In the genomic region with DNA sequence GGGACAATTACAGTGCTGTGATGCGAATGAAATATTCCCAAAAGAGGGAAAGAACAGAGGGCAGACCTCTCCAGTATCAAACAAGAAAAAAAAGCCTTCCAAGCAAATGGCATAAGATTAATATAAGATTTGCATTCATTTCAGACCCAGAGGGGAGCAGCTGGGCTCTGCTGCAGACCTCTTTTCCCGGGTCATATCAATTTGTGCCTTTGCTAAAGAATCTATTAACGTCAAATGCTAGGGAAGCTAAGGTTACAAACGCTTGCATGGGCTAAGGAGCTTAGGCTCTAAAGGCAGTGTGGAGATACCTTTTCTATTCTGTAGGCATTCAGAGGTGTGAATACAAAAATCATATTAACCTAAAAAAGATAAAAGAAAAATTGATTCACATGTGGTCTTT, we compare ENCODE assay signal across 26 mouse cellular contexts. TPM values are rescaled to one million over a fixed set of nuclear protein-coding genes. Genes with fewer than 3 reads are reported as not detected.
DNase-seq lines count a peak whose midpoint lies in the region; ATAC-seq lines count a peak whose summit lies in the region.
"Had no signal": no experiment of that assay in that cellular context is flagged by ENCODE, and none has a peak within 500 bp of the region (broad histone marks: within the 10 kb centered on the region; RNA-seq: fewer than 3 reads in every experiment).

No protein-coding gene starts in this region.

- 33% methylated on average over 4 of the region's 4 CpGs for WGBS in hindbrain, embryonic 12.5 days
- 60% methylated on average over 4 of the region's 4 CpGs for WGBS in hindbrain, embryonic 10.5 days
- 26% methylated on average over 4 of the region's 4 CpGs for WGBS in midbrain, embryonic 12.5 days
- 12% methylated on average over 4 of the region's 4 CpGs for WGBS in midbrain, embryonic 13.5 days
- 20% methylated on average over 4 of the region's 4 CpGs for WGBS in midbrain, embryonic 16.5 days
- WGBS in midbrain, embryonic 10.5 days, result 55% methylated on average over 4 of the region's 4 CpGs

- no peaks in the 10 kb centered on the region for H3K9me3 ChIP-seq in hindbrain, embryonic 12.5 days (replicated peaks)
- no peaks in the 10 kb centered on the region for H3K9me3 ChIP-seq in hindbrain, embryonic 10.5 days
- H3K9me3 ChIP-seq in midbrain, embryonic 12.5 days, result no peaks in the 10 kb centered on the region
- H3K9me3 ChIP-seq in midbrain, embryonic 13.5 days, result no peaks in the 10 kb centered on the region
- H3K9me3 ChIP-seq in midbrain, embryonic 16.5 days (replicated peaks; ENCODE audit: control insufficient read depth, low read length, poor library complexity, severe bottlenecking), result no peaks in the 10 kb centered on the region
- H3K9me3 ChIP-seq in midbrain, embryonic 10.5 days (replicated peaks), result no peaks in the 10 kb centered on the region
- H3K9me3 ChIP-seq: embryonic facial prominence, embryonic 13.5 days; embryonic facial prominence, embryonic 15.5 days; forebrain, embryonic 10.5 days; forebrain, embryonic 12.5 days had no signal

- H3K36me3 ChIP-seq in hindbrain, embryonic 12.5 days, result no peaks in the 10 kb centered on the region
- H3K36me3 ChIP-seq in hindbrain, embryonic 10.5 days, result no peaks in the 10 kb centered on the region
- H3K36me3 ChIP-seq in midbrain, embryonic 12.5 days, result no peaks in the 10 kb centered on the region
- no peaks in the 10 kb centered on the region for H3K36me3 ChIP-seq in midbrain, embryonic 13.5 days
- H3K36me3 ChIP-seq in midbrain, embryonic 16.5 days (ENCODE audit: control insufficient read depth, insufficient read depth, low read length), result no peaks in the 10 kb centered on the region
- no peaks in the 10 kb centered on the region for H3K36me3 ChIP-seq in midbrain, embryonic 10.5 days
- H3K36me3 ChIP-seq: embryonic facial prominence, embryonic 13.5 days; embryonic facial prominence, embryonic 15.5 days; forebrain, embryonic 10.5 days; forebrain, embryonic 12.5 days had no signal

- H3K4me3 ChIP-seq in hindbrain, embryonic 12.5 days, result no peak overlapping the region
- H3K4me3 ChIP-seq in hindbrain, embryonic 10.5 days, result no peak overlapping the region
- no peak overlapping the region for H3K4me3 ChIP-seq in midbrain, embryonic 12.5 days
- no peak overlapping the region for H3K4me3 ChIP-seq in midbrain, embryonic 13.5 days (replicated peaks)
- no peak overlapping the region for H3K4me3 ChIP-seq in midbrain, embryonic 16.5 days (ENCODE audit: low read depth, low read length)
- no peak overlapping the region for H3K4me3 ChIP-seq in midbrain, embryonic 10.5 days
- H3K4me3 ChIP-seq: embryonic facial prominence, embryonic 13.5 days; embryonic facial prominence, embryonic 15.5 days; erythroblast, embryonic 14.5 days; forebrain, embryonic 10.5 days; forebrain, embryonic 12.5 days had no signal

- no peak for DNase-seq in hindbrain, embryonic 10.5 days (ENCODE audit: low spot score)
- no peak for DNase-seq in midbrain, embryonic 10.5 days (ENCODE audit: low spot score)
- DNase-seq in embryo, embryonic 10.5 days (ENCODE audit: low spot score), result no peak
- DNase-seq: adrenal gland, adult 2 months; adrenal gland, postnatal 10 days; adrenal gland, postnatal 25 days; cerebellum, adult 11-12 months; cerebellum, adult 2 months; cerebellum, adult 9-10 months; cerebellum, postnatal 10 days; cerebellum, postnatal 25 days; embryo, embryonic 11 days had no signal

- ATAC-seq in hindbrain, embryonic 12.5 days (ENCODE audit: low FRiP score), result 0 out of 2 replicates have a peak, but pooled peaks have one; percentile 67
- ATAC-seq in midbrain, embryonic 12.5 days (ENCODE audit: low FRiP score, low read depth), result peak; percentile 58
- no peak for ATAC-seq in midbrain, embryonic 13.5 days
- ATAC-seq in midbrain, embryonic 16.5 days, result 0 out of 2 replicates have a peak, but pooled peaks have one; percentile 42
- ATAC-seq: forebrain, embryonic 14.5 days; forebrain, embryonic 16.5 days had no signal

- no peak overlapping the region for H3K4me2 ChIP-seq in hindbrain, embryonic 12.5 days (replicated peaks)
- no peak overlapping the region for H3K4me2 ChIP-seq in midbrain, embryonic 12.5 days (replicated peaks)
- no peak overlapping the region for H3K4me2 ChIP-seq in midbrain, embryonic 13.5 days (replicated peaks)
- H3K4me2 ChIP-seq in midbrain, embryonic 16.5 days (ENCODE audit: low read length), result no peak overlapping the region
- H3K4me2 ChIP-seq: embryonic facial prominence, embryonic 13.5 days; embryonic facial prominence, embryonic 15.5 days; forebrain, embryonic 12.5 days had no signal

- no peak overlapping the region for H3K9ac ChIP-seq in hindbrain, embryonic 12.5 days
- H3K9ac ChIP-seq in midbrain, embryonic 12.5 days (replicated peaks), result no peak overlapping the region
- no peak overlapping the region for H3K9ac ChIP-seq in midbrain, embryonic 13.5 days (replicated peaks)
- H3K9ac ChIP-seq in midbrain, embryonic 16.5 days (ENCODE audit: low read depth, low read length), result no peak overlapping the region
- H3K9ac ChIP-seq: embryonic facial prominence, embryonic 13.5 days; embryonic facial prominence, embryonic 15.5 days; forebrain, embryonic 12.5 days had no signal

- no peak overlapping the region for H3K27ac ChIP-seq in hindbrain, embryonic 12.5 days
- no peak overlapping the region for H3K27ac ChIP-seq in hindbrain, embryonic 10.5 days
- no peak overlapping the region for H3K27ac ChIP-seq in midbrain, embryonic 12.5 days (replicated peaks)
- H3K27ac ChIP-seq in midbrain, embryonic 13.5 days, result no peak overlapping the region
- H3K27ac ChIP-seq in midbrain, embryonic 16.5 days (ENCODE audit: low read length), result no peak overlapping the region
- H3K27ac ChIP-seq in midbrain, embryonic 10.5 days (replicated peaks), result no peak overlapping the region
- H3K27ac ChIP-seq: embryonic facial prominence, embryonic 13.5 days; embryonic facial prominence, embryonic 15.5 days; forebrain, embryonic 10.5 days; forebrain, embryonic 12.5 days had no signal

- no peaks in the 10 kb centered on the region; the same call in none of the 2 replicates for H3K4me1 ChIP-seq in hindbrain, embryonic 12.5 days
- H3K4me1 ChIP-seq in hindbrain, embryonic 10.5 days (replicated peaks), result no peaks in the 10 kb centered on the region
- no peaks in the 10 kb centered on the region; the same call in 1 of the 2 replicates for H3K4me1 ChIP-seq in midbrain, embryonic 12.5 days
- H3K4me1 ChIP-seq in midbrain, embryonic 13.5 days (replicated peaks), result peaks cover 9% of the 10 kb centered on the region; the same call in 1 of the 2 replicates
- peaks cover 3% of the 10 kb centered on the region; the same call in 1 of the 2 replicates for H3K4me1 ChIP-seq in midbrain, embryonic 16.5 days (ENCODE audit: control insufficient read depth, insufficient read depth, low read length)
- H3K4me1 ChIP-seq in midbrain, embryonic 10.5 days, result 0 out of 2 replicates have a peak, but pooled peaks cover 4% of the 10 kb centered on the region
- H3K4me1 ChIP-seq: embryonic facial prominence, embryonic 13.5 days; embryonic facial prominence, embryonic 15.5 days; forebrain, embryonic 10.5 days; forebrain, embryonic 12.5 days had no signal

- H3K27me3 ChIP-seq in hindbrain, embryonic 12.5 days, result no peaks in the 10 kb centered on the region
- no peaks in the 10 kb centered on the region for H3K27me3 ChIP-seq in hindbrain, embryonic 10.5 days (ENCODE audit: insufficient read depth, poor library complexity, severe bottlenecking)
- no peaks in the 10 kb centered on the region for H3K27me3 ChIP-seq in midbrain, embryonic 12.5 days
- H3K27me3 ChIP-seq in midbrain, embryonic 13.5 days, result no peaks in the 10 kb centered on the region
- no peaks in the 10 kb centered on the region for H3K27me3 ChIP-seq in midbrain, embryonic 16.5 days (ENCODE audit: control insufficient read depth, insufficient read depth, low read depth, low read length)
- H3K27me3 ChIP-seq in midbrain, embryonic 10.5 days (ENCODE audit: low read depth, poor library complexity, severe bottlenecking), result no peaks in the 10 kb centered on the region
- H3K27me3 ChIP-seq: embryonic facial prominence, embryonic 13.5 days; embryonic facial prominence, embryonic 15.5 days; forebrain, embryonic 12.5 days had no signal

RNA-seq across cellular contexts. Expression of a gene that starts 33.8 kb away (rescaled TPM):
- polyA plus RNA-seq in hindbrain, embryonic 12.5 days (2016; fragmentation: Nextera tagmentation; extraction: Ambion mirVana), result 0.34 and 0.60 TPM in 2 replicates
- 0.42 and 0.45 TPM in 2 replicates for polyA plus RNA-seq in hindbrain, embryonic 10.5 days (2016; fragmentation: Nextera tagmentation; extraction: Ambion mirVana)
- 0.20 and 0.46 TPM in 2 replicates for polyA plus RNA-seq in midbrain, embryonic 12.5 days (2016; fragmentation: Nextera tagmentation; extraction: Ambion mirVana)
- 0.39 and 0.65 TPM in 2 replicates for polyA plus RNA-seq in midbrain, embryonic 13.5 days (2015; fragmentation: Nextera tagmentation; extraction: Ambion mirVana)
- polyA plus RNA-seq in midbrain, embryonic 16.5 days (2015; fragmentation: Nextera tagmentation; extraction: Ambion mirVana), result 0.34 and 0.40 TPM in 2 replicates
- polyA plus RNA-seq in midbrain, embryonic 10.5 days (2016; fragmentation: Nextera tagmentation; extraction: Ambion mirVana), result 0.56 and 0.60 TPM in 2 replicates
- polyA plus RNA-seq: erythroblast, embryonic 14.5 days had no signal

RNA-seq across cellular contexts. Expression of a gene that starts 38.6 kb away (rescaled TPM):
- polyA plus RNA-seq in hindbrain, embryonic 12.5 days (2016; fragmentation: Nextera tagmentation; extraction: Ambion mirVana), result not detected in 2 replicates
- not detected in 2 replicates for polyA plus RNA-seq in hindbrain, embryonic 10.5 days (2016; fragmentation: Nextera tagmentation; extraction: Ambion mirVana)
- polyA plus RNA-seq in midbrain, embryonic 12.5 days (2016; fragmentation: Nextera tagmentation; extraction: Ambion mirVana), result not detected in 2 replicates
- not detected in 2 replicates for polyA plus RNA-seq in midbrain, embryonic 13.5 days (2015; fragmentation: Nextera tagmentation; extraction: Ambion mirVana)
- polyA plus RNA-seq in midbrain, embryonic 16.5 days (2015; fragmentation: Nextera tagmentation; extraction: Ambion mirVana), result 0.24 TPM in 1 of 2 replicates, not detected in the other
- not detected in 2 replicates for polyA plus RNA-seq in midbrain, embryonic 10.5 days (2016; fragmentation: Nextera tagmentation; extraction: Ambion mirVana)
- polyA plus RNA-seq: adrenal gland, adult 2 months; C2C12; cerebellum, adult 2 months; cortical plate, adult 2 months; embryonic facial prominence, embryonic 11.5 days; erythroblast, embryonic 14.5 days; forebrain, embryonic 10.5 days; forebrain, embryonic 12.5 days; forebrain, embryonic 14.5 days; forebrain, embryonic 16.5 days had no signal

RNA-seq across cellular contexts. Expression of a gene that starts 48.7 kb away (rescaled TPM):
- 43.8 and 44.3 TPM in 2 replicates for polyA plus RNA-seq in hindbrain, embryonic 12.5 days (2016; fragmentation: Nextera tagmentation; extraction: Ambion mirVana)
- polyA plus RNA-seq in hindbrain, embryonic 10.5 days (2016; fragmentation: Nextera tagmentation; extraction: Ambion mirVana), result 34.6 and 36.9 TPM in 2 replicates
- 31.2 and 34.4 TPM in 2 replicates for polyA plus RNA-seq in midbrain, embryonic 12.5 days (2016; fragmentation: Nextera tagmentation; extraction: Ambion mirVana)
- 26.8 and 28.0 TPM in 2 replicates for polyA plus RNA-seq in midbrain, embryonic 13.5 days (2015; fragmentation: Nextera tagmentation; extraction: Ambion mirVana)
- 21.8 and 22.8 TPM in 2 replicates for polyA plus RNA-seq in midbrain, embryonic 16.5 days (2015; fragmentation: Nextera tagmentation; extraction: Ambion mirVana)
- 31.4 and 32.5 TPM in 2 replicates for polyA plus RNA-seq in midbrain, embryonic 10.5 days (2016; fragmentation: Nextera tagmentation; extraction: Ambion mirVana)
